Mouse (Mus musculus) brain, embryonic 14.5 days (tissue): ENCODE measurements around the gene Uba7. TPM values are rescaled to one million over a fixed set of nuclear protein-coding genes. Genes with fewer than 3 reads are reported as not detected.

ENCODE experiments used
- DNase-seq: peaks from one replicate; pipeline ENCODE4 v3.0.0-alpha.2; 2011; ENCODE audit warnings: low read depth
- CTCF ChIP-seq: fragments of 200-500 bp; IDR thresholded peaks from 2 replicates; pipeline ENCODE4 v1.5.1; 2012; ENCODE audit warnings: inconsistent platforms, mild to moderate bottlenecking, moderate library complexity, borderline replicate concordance; ENCODE audit not compliant: insufficient read depth, insufficient read length; ENCODE audit errors: extremely low read depth
- POLR2A ChIP-seq: fragments of 200-500 bp; IDR thresholded peaks from 2 replicates; pipeline ENCODE4 v1.6.1; 2012; ENCODE audit warnings: mild to moderate bottlenecking, inconsistent platforms, borderline replicate concordance; ENCODE audit not compliant: poor library complexity, insufficient read depth, insufficient read length, severe bottlenecking; ENCODE audit errors: extremely low read depth
- polyA plus RNA-seq: library from polyadenylated mRNA; depleted of rRNA; stranded (reverse); fragments of >200 nt; gene quantifications from 2 replicates; pipeline ENCODE4 v1.2.3, GENCODE M21; 2012

The Uba7 gene
- polyA plus RNA-seq, 1 experiment, result 5.8 TPM

GRCm38 (mm10) chr9:107947241-107948194 lies 27.8 kb upstream of the Uba7 start:
- DNase-seq, result no peak
- no peak for TF ChIP-seq CTCF
- no peak for TF ChIP-seq POLR2A

GRCm38 (mm10) chr9:107949184-107949921 lies 26.0 kb upstream of the Uba7 start:
- TF ChIP-seq CTCF, result no peak
- no peak for TF ChIP-seq POLR2A
- no peak for DNase-seq

GRCm38 (mm10) chr9:107949922-107950235 lies 25.4 kb upstream of the Uba7 start, which contains the start of gene Traip:
TSS of gene Traip (plus strand) at chr9:107950136.
- TF ChIP-seq CTCF (no peak), POLR2A (no peak)
- DNase-seq, result no peak

GRCm38 (mm10) chr9:107950460-107951355 lies 24.6 kb upstream of the Uba7 start:
- DNase-seq, result peak; percentile 97
- peak; percentile 40; the same call in 1 of the 2 replicates for TF ChIP-seq POLR2A
- TF ChIP-seq CTCF, result no peak

- no peak for TF ChIP-seq POLR2A
- no peak for TF ChIP-seq CTCF
- DNase-seq, result no peak
These were observed 19.6 kb upstream of the Uba7 start for GRCm38 (mm10) chr9:107955613-107956289.

- DNase-seq, result peak; percentile 62
- TF ChIP-seq CTCF, result no peak
- no peak for TF ChIP-seq POLR2A
These were observed 18.2 kb upstream of the Uba7 start for GRCm38 (mm10) chr9:107957141-107957540.

GRCm38 (mm10) chr9:107959896-107960295 lies 15.4 kb upstream of the Uba7 start:
- DNase-seq, result peak; percentile 36

GRCm38 (mm10) chr9:107960928-107961327 lies 14.4 kb upstream of the Uba7 start:
- no peak for DNase-seq
- TF ChIP-seq CTCF, result no peak; the same call in 1 of the 2 replicates

More at GRCm38 (mm10) chr9:107959896-107960295, 15.4 kb upstream of the Uba7 start:
- TF ChIP-seq CTCF, result no peak
- TF ChIP-seq POLR2A, result no peak

- TF ChIP-seq POLR2A, result no peak
- TF ChIP-seq CTCF, result no peak
- peak; percentile 87 for DNase-seq
These were observed 13.9 kb upstream of the Uba7 start for GRCm38 (mm10) chr9:107961351-107961762.

GRCm38 (mm10) chr9:107961881-107962280 lies 13.4 kb upstream of the Uba7 start:
- DNase-seq, result peak; percentile 72
- TF ChIP-seq CTCF (peak; percentile 45; the same call in 1 of the 2 replicates), POLR2A (no peak)
